In the genomic region with DNA sequence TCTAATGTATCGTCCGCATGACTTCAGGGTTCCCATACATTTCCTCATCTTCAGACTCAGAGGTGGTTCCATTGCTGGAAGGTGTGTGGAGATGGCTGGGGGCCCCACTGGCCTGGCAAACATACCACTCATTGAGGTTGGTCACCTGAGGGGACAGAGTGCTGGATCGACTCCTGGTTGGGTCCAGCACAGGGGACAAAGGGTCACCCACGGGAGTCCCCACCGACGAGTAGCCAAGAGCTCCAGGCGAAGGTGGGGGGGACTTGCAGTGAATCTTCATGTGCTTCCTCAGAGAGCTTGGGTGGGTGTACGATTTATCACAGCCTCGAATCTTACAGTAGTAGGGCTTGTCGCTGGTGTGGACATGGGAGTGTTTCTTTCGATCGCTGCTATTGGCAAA, we compare ENCODE assay signal across 10 mouse cellular contexts. TPM values are rescaled to one million over a fixed set of nuclear protein-coding genes. Genes with fewer than 3 reads are reported as not detected.
"Had no signal": no experiment of that assay in that cellular context is flagged by ENCODE, and none has a peak within 500 bp of the region (broad histone marks: within the 10 kb centered on the region; RNA-seq: fewer than 3 reads in every experiment).

No protein-coding gene starts in this region.

RNA-seq across cellular contexts. Expression of gene Zic5, which starts 6.1 kb away (rescaled TPM):
- total RNA-seq: liver, adult 2 months; megakaryocyte-erythroid progenitor cell, adult 5-6 weeks; neutrophil, adult 5-6 weeks had no signal
- polyA plus RNA-seq: liver, adult 2 months; liver, embryonic 14.5 days; lung, embryonic 16.5 days; stomach, postnatal 0 days had no signal

RNA-seq across cellular contexts. Expression of gene Gm5089, which starts 8.4 kb away (rescaled TPM):
- total RNA-seq: liver, adult 2 months; megakaryocyte-erythroid progenitor cell, adult 5-6 weeks; monocyte, adult 5-6 weeks; neutrophil, adult 5-6 weeks had no signal
- polyA plus RNA-seq: liver, adult 2 months; liver, embryonic 14.5 days; lung, embryonic 16.5 days; stomach, postnatal 0 days had no signal

RNA-seq across cellular contexts. Expression of gene Zic2, which starts 15.9 kb away (rescaled TPM):
- total RNA-seq: liver, adult 2 months; megakaryocyte-erythroid progenitor cell, adult 5-6 weeks; monocyte, adult 5-6 weeks; neutrophil, adult 5-6 weeks had no signal
- polyA plus RNA-seq: liver, adult 2 months; lung, embryonic 16.5 days; stomach, postnatal 0 days had no signal

RNA-seq across cellular contexts. Expression of gene Gm10837, which starts 31.1 kb away (rescaled TPM):
- total RNA-seq: left cerebral cortex, adult 18-20 months; left cerebral cortex, postnatal 10 days; liver, adult 2 months; megakaryocyte-erythroid progenitor cell, adult 5-6 weeks; monocyte, adult 5-6 weeks; neutrophil, adult 5-6 weeks had no signal
- polyA plus RNA-seq: limb, embryonic 13.5 days; liver, adult 2 months; liver, embryonic 14.5 days; lung, embryonic 16.5 days; stomach, postnatal 0 days had no signal
